Mouse (Mus musculus): ENCODE measurements around the gene Gm28038.

- TF ChIP-seq GATA1 (IDR thresholded peaks at IDR 0.05; ENCODE audit: borderline replicate concordance, low read length) (no peak), FLI1 (IDR thresholded peaks at IDR 0.05; ENCODE audit: low read length) (no peak)
These were observed 65.3 kb downstream of the Gm28038 start for GRCm38 (mm10) chr2:30345971-30346676.

Data from megakaryocyte, embryonic 14.5 days (primary cell).